Mouse (Mus musculus) megakaryocyte, embryonic 14.5 days (primary cell): ENCODE data around the gene St3gal4.

ENCODE experiments used
- FLI1 ChIP-seq: IDR thresholded peaks from 2 replicates; pipeline ENCODE4 v1.6.1; 2012; ENCODE audit warnings: low read length, inconsistent platforms, mixed read lengths
- GATA1 ChIP-seq: IDR thresholded peaks from 3 replicates; pipeline ENCODE4 v1.6.1; 2012; ENCODE audit warnings: mixed read lengths, low read length, inconsistent platforms, borderline replicate concordance

GRCm38 (mm10) chr9:35097901-35098300 is 21.2 kb downstream of the St3gal4 start:
- TF ChIP-seq GATA1 (no peak), FLI1 (no peak)
